Mouse (Mus musculus) MEL (cell line): ENCODE results near the gene Gm5678. TPM values are rescaled to one million over a fixed set of nuclear protein-coding genes. Genes with fewer than 3 reads are reported as not detected.

Experiments
- DNase-seq: peaks from one replicate; pipeline ENCODE4 v3.0.0; 2011; ENCODE audit warnings: low read depth, low spot score
- H3K27ac ChIP-seq: 2 replicates; pipeline ENCODE4 v1.5.1; 2012; ENCODE audit warnings: low read depth, mild to moderate bottlenecking, control low read depth, low read length, moderate library complexity; ENCODE audit not compliant: control insufficient read depth
- H3K27me3 ChIP-seq, 2 experiments: fragments of 150-350 bp in 1 of 2; sonication (generic) in 1 of 2; 2 replicates each; pipeline ENCODE4 v1.6.1; 2012; ENCODE audit warnings: low read length in 2 of 2, mild to moderate bottlenecking in 2 of 2, improper control_type of control experiment in 1 of 2, moderate library complexity in 1 of 2; ENCODE audit not compliant: insufficient read depth in 2 of 2, control insufficient read depth in 1 of 2
- H3K36me3 ChIP-seq, 2 experiments: 2 replicates each; pipeline ENCODE4 v1.6.1; 2012 to 2014; ENCODE audit warnings: low read length in 2 of 2, improper control_type of control experiment in 1 of 2, inconsistent platforms in 1 of 2, mild to moderate bottlenecking in 1 of 2; ENCODE audit not compliant: insufficient read depth in 2 of 2, control insufficient read depth in 1 of 2
- H3K4me1 ChIP-seq, 2 experiments: fragments of 150-350 bp in 1 of 2; sonication (generic) in 1 of 2; 2 replicates each; pipeline ENCODE4 v1.6.1; 2012; ENCODE audit warnings: low read length in 2 of 2, improper control_type of control experiment in 1 of 2, mild to moderate bottlenecking in 1 of 2; ENCODE audit not compliant: insufficient read depth in 2 of 2, control insufficient read depth in 1 of 2
- H3K4me3 ChIP-seq, 2 experiments: fragments of 150-350 bp in 1 of 2; sonication (generic) in 1 of 2; 2 replicates each; pipeline ENCODE4 v1.5.1; 2012; ENCODE audit warnings: low read depth in 2 of 2, low read length in 2 of 2, mild to moderate bottlenecking in 2 of 2, moderate library complexity in 2 of 2, control low read depth in 1 of 2, improper control_type of control experiment in 1 of 2; ENCODE audit not compliant: control insufficient read depth in 1 of 2, insufficient read depth in 1 of 2
- H3K79me2 ChIP-seq: 2 replicates; pipeline ENCODE4 v1.6.1; 2012; ENCODE audit warnings: mild to moderate bottlenecking, low read length, moderate library complexity; ENCODE audit not compliant: control insufficient read depth, poor library complexity, insufficient read depth
- H3K9ac ChIP-seq: 2 replicates; pipeline ENCODE4 v1.6.1; 2012; ENCODE audit warnings: low read depth, mild to moderate bottlenecking, control low read depth, low read length, moderate library complexity; ENCODE audit not compliant: control insufficient read depth, poor library complexity, severe bottlenecking
- H3K9me3 ChIP-seq: fragments of 150-350 bp; sonication (generic); replicated peaks from 2 replicates; pipeline ENCODE4 v1.6.1; 2012; ENCODE audit warnings: mild to moderate bottlenecking, low read length, improper control_type of control experiment, moderate library complexity; ENCODE audit not compliant: insufficient read depth
- CHD1 ChIP-seq: IDR thresholded peaks from 2 replicates; pipeline ENCODE4 v1.6.1; 2012; ENCODE audit warnings: low read depth, mild to moderate bottlenecking, inconsistent platforms, low read length, improper control_type of control experiment
- ELF1 ChIP-seq: IDR thresholded peaks from 2 replicates; pipeline ENCODE4 v1.6.1; 2014; ENCODE audit warnings: low read depth, mild to moderate bottlenecking, inconsistent platforms, low read length, improper control_type of control experiment, moderate library complexity
- ETS1 ChIP-seq: IDR thresholded peaks from 2 replicates; pipeline ENCODE4 v1.6.1; 2012; ENCODE audit warnings: low read depth, mild to moderate bottlenecking, inconsistent platforms, low read length, improper control_type of control experiment, moderate library complexity
- HCFC1 ChIP-seq: IDR thresholded peaks from 2 replicates; pipeline ENCODE4 v1.6.1; 2012; ENCODE audit warnings: low read depth, mild to moderate bottlenecking, inconsistent platforms, low read length, improper control_type of control experiment, moderate library complexity
- KAT2A ChIP-seq: conservative IDR thresholded peaks from 2 replicates; pipeline ENCODE4 v1.6.1; 2012; ENCODE audit warnings: low read depth, low read length, improper control_type of control experiment, inconsistent platforms
- MAX ChIP-seq: IDR thresholded peaks from 2 replicates; pipeline ENCODE4 v1.6.1; 2011; ENCODE audit warnings: low read length, improper control_type of control experiment
- MAZ ChIP-seq: IDR thresholded peaks from 2 replicates; pipeline ENCODE4 v1.6.1; 2012; ENCODE audit warnings: low read depth, mild to moderate bottlenecking, inconsistent platforms, low read length, improper control_type of control experiment
- MEF2A ChIP-seq: IDR thresholded peaks from 2 replicates; pipeline ENCODE4 v1.6.1; 2014; ENCODE audit warnings: low read depth, mild to moderate bottlenecking, inconsistent platforms, low read length, improper control_type of control experiment; ENCODE audit not compliant: poor library complexity, insufficient replicate concordance, severe bottlenecking; ENCODE audit errors: extremely low read depth
- MXI1 ChIP-seq: IDR thresholded peaks from 2 replicates; pipeline ENCODE4 v1.6.1; 2011; ENCODE audit warnings: mild to moderate bottlenecking, low read depth, low read length, improper control_type of control experiment
- MYC ChIP-seq: IDR thresholded peaks from 2 replicates; pipeline ENCODE4 v1.6.1; 2011; ENCODE audit warnings: low read depth, mild to moderate bottlenecking, low read length, improper control_type of control experiment, moderate library complexity
- NELFE ChIP-seq: IDR thresholded peaks from 2 replicates; pipeline ENCODE4 v1.6.1; 2011; ENCODE audit warnings: low read depth, low read length, improper control_type of control experiment
- POLR2AphosphoS2 ChIP-seq: IDR thresholded peaks from 2 replicates; pipeline ENCODE4 v1.6.1; 2011; ENCODE audit warnings: low read length, improper control_type of control experiment
- SIN3A ChIP-seq: IDR thresholded peaks from 2 replicates; pipeline ENCODE4 v1.6.1; 2012; ENCODE audit warnings: low read length, improper control_type of control experiment, inconsistent platforms
- TAL1 ChIP-seq: IDR thresholded peaks from 2 replicates; pipeline ENCODE4 v1.6.1; 2012; ENCODE audit warnings: mild to moderate bottlenecking, inconsistent platforms, low read length, moderate library complexity, mixed read lengths
- TBP ChIP-seq: IDR thresholded peaks from 2 replicates; pipeline ENCODE4 v1.8.0; 2011; ENCODE audit warnings: low read depth, low read length, improper control_type of control experiment
- TCF12 ChIP-seq: IDR thresholded peaks from 2 replicates; pipeline ENCODE4 v1.6.1; 2014; ENCODE audit warnings: low read depth, mild to moderate bottlenecking, inconsistent platforms, low read length, improper control_type of control experiment, moderate library complexity
- USF1 ChIP-seq: IDR thresholded peaks from 2 replicates; pipeline ENCODE4 v1.6.1; 2014; ENCODE audit warnings: low read depth, mild to moderate bottlenecking, inconsistent platforms, low read length, improper control_type of control experiment, moderate library complexity
- ZC3H11A ChIP-seq: IDR thresholded peaks from 2 replicates; pipeline ENCODE4 v1.6.1; 2012; ENCODE audit warnings: low read depth, mild to moderate bottlenecking, inconsistent platforms, low read length, improper control_type of control experiment
- ZMIZ1 ChIP-seq: IDR thresholded peaks from 2 replicates; pipeline ENCODE4 v1.6.1; 2012; ENCODE audit warnings: low read depth, mild to moderate bottlenecking, inconsistent platforms, low read length, improper control_type of control experiment, moderate library complexity
- ZNF384 ChIP-seq: IDR thresholded peaks from 2 replicates; pipeline ENCODE4 v1.6.1; 2012; ENCODE audit warnings: low read depth, mild to moderate bottlenecking, inconsistent platforms, low read length, improper control_type of control experiment
- polyA plus RNA-seq, 2 experiments: library from polyadenylated mRNA; stranded (reverse) in 1 of 2; unstranded in 1 of 2; fragments of >175 nt in 1 of 2; fragments of >200 nt in 1 of 2; gene quantifications; 2 replicates each; pipeline versions ENCODE4 v1.2.1 to v1.2.4; 2012; ENCODE audit warnings: low replicate concordance in 2 of 2, low read depth in 1 of 2; ENCODE audit not compliant: insufficient read length in 2 of 2, insufficient read depth in 1 of 2, missing spikeins in 1 of 2
- total RNA-seq: library from RNA; depleted of rRNA; stranded (reverse); fragments of 300-350 nt; gene quantifications from 2 replicates; pipeline ENCODE4 v1.2.3, GENCODE M21; 2012

The Gm5678 gene
- total and polyA plus RNA-seq, 3 experiments: 4.6 TPM; not detected in 2

DNA sequence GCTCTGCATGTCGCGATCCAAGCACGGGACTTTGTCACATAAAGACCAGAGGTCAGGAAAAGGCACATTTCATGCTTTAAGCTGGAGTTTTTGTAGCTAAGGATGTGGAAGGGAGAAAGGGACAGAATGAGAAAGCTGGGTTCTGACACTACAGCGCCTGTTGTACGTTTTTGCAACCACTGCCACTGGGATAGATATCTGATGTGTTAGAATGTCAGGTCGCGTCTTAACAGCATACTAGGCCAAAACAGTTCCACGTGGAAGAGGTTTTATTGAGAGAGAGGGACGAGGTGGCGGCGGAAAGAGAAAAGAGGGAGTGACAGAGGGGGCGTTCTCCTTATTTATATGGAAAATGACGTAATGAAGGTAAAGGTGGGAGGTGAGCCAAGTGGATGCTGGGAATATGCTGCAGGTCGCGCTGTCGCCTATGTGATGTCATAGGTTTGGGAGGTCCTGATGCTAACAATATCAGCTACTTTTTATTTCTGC is 23.4 kb upstream of the Gm5678 start:
- Histone ChIP-seq H3K4me3 (peak overlapping the region; percentile 59 to 72), H3K79me2 (peaks cover 12% of the 10 kb centered on the region), H3K9ac (peak overlapping the region; percentile 80), H3K4me1 (peaks cover 0 to 7% of the 10 kb centered on the region in 2 experiments; a peak in 2 of 4 replicates), H3K9me3 (no peaks in the 10 kb centered on the region), H3K27ac (peak overlapping the region; percentile 70), H3K27me3 (no peaks in the 10 kb centered on the region), H3K36me3 (peaks cover 0 to 12% of the 10 kb centered on the region in 2 experiments; a peak in 2 of 4 replicates)
- peak; percentile 84 for DNase-seq
- TF ChIP-seq MXI1: peak; percentile 91
- TF ChIP-seq MYC: 0 out of 2 replicates have a peak, but pooled peaks have one; percentile 68
- peak; percentile 5; the same call in 1 of the 2 replicates for TF ChIP-seq TCF12
- peak; percentile 67; the same call in 1 of the 2 replicates for TF ChIP-seq ETS1
- TF ChIP-seq SIN3A: peak; percentile 84
- TF ChIP-seq CHD1: peak; percentile 79; the same call in 1 of the 2 replicates
- TF ChIP-seq KAT2A: peak; percentile 59; the same call in 1 of the 2 replicates
- peak; percentile 96 for TF ChIP-seq TBP
- no peak for TF ChIP-seq ZNF384
- TF ChIP-seq NELFE: peak; percentile 55
- peak; percentile 85 for TF ChIP-seq HCFC1
- no peak for TF ChIP-seq POLR2AphosphoS2
- TF ChIP-seq MEF2A: no peak
- TF ChIP-seq MAX: peak; percentile 84

DNA sequence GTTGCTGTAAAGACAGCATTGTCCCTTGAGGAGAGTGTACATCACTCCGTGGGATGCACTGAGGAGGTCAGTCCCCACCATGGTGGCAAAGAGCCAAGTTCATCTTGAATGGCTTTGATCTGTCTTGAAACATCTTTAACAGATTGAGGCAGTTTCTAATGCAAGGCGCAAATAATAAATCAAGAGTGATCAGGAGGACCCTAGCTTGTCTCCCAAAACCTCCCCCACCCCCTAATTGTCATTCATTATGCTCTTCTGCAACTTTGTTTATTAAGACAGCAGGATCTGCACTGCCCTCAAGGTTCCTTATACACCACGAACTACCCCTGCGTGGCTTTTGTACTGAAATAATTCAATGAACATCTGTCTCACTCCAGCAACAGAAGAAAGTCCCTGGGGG is 22.3 kb upstream of the Gm5678 start, which contains the start of gene Cbr1:
Cbr1 (plus strand) TSS at position 301 of the 400 bp plus-strand sequence.
- Histone ChIP-seq H3K9me3 (no peaks in the 10 kb centered on the region), H3K9ac (peak within 1 kb of the TSS; percentile 80), H3K27me3 (no peaks in the 10 kb centered on the region), H3K4me1 (peaks cover 0 to 7% of the 10 kb centered on the region in 2 experiments; a peak in 2 of 4 replicates), H3K27ac (no peak within 1 kb of the TSS), H3K79me2 (peaks cover 12% of the 10 kb centered on the region), H3K36me3 (peaks cover 0 to 12% of the 10 kb centered on the region in 2 experiments; a peak in 2 of 4 replicates), H3K4me3 (peak within 1 kb of the TSS; percentile 47 to 59)
- no peak for DNase-seq
- TF ChIP-seq MAZ (no peak), USF1 (no peak), CHD1 (no peak), MYC (no peak), TBP (no peak), ZC3H11A (no peak), KAT2A (no peak), TAL1 (no peak), MXI1 (no peak), ELF1 (no peak), ZMIZ1 (no peak), ETS1 (no peak)
